Mouse (Mus musculus) mesoderm, embryonic 11.5 days (tissue): ENCODE results near the gene Cetn4.

Source experiments
- DNase-seq: peaks from one replicate; pipeline ENCODE4 v3.0.0-alpha.2; 2012; ENCODE audit warnings: low read depth, low spot score

Gene Cetn4

GRCm38 (mm10) chr3:37302685-37303084 is 9.8 kb downstream of the Cetn4 start:
- DNase-seq, result peak; percentile 65

- no peak for DNase-seq
Measured at GRCm38 (mm10) chr3:37299470-37299869, 13.0 kb downstream of the Cetn4 start.

- DNase-seq, result no peak
Measured at GRCm38 (mm10) chr3:37292654-37293053, 19.9 kb downstream of the Cetn4 start.

GRCm38 (mm10) chr3:37291929-37292328 is 20.6 kb downstream of the Cetn4 start:
- DNase-seq, result no peak

GRCm38 (mm10) chr3:37290881-37291541 is 21.5 kb downstream of the Cetn4 start:
- no peak for DNase-seq

GRCm38 (mm10) chr3:37289237-37289636 is 23.3 kb downstream of the Cetn4 start:
- DNase-seq, result no peak

GRCm38 (mm10) chr3:37283234-37283633 is 29.3 kb downstream of the Cetn4 start:
- DNase-seq, result no peak

GRCm38 (mm10) chr3:37282299-37282922 is 30.1 kb downstream of the Cetn4 start:
- DNase-seq, result no peak

GRCm38 (mm10) chr3:37280871-37281270 is 31.6 kb downstream of the Cetn4 start:
- no peak for DNase-seq

GRCm38 (mm10) chr3:37280221-37280620 is 32.3 kb downstream of the Cetn4 start:
- DNase-seq, result no peak

- DNase-seq, result no peak
Measured at GRCm38 (mm10) chr3:37274661-37275060, 37.8 kb downstream of the Cetn4 start.

- no peak for DNase-seq
Measured at GRCm38 (mm10) chr3:37273092-37273491, 39.4 kb downstream of the Cetn4 start.

GRCm38 (mm10) chr3:37271209-37271608 is 41.3 kb downstream of the Cetn4 start:
- DNase-seq, result peak; percentile 47

GRCm38 (mm10) chr3:37269926-37270325 is 42.6 kb downstream of the Cetn4 start:
- no peak for DNase-seq

- DNase-seq, result no peak
Measured at GRCm38 (mm10) chr3:37268338-37268737, 44.2 kb downstream of the Cetn4 start.

GRCm38 (mm10) chr3:37259331-37259999 is 53.0 kb downstream of the Cetn4 start:
- no peak for DNase-seq

GRCm38 (mm10) chr3:37257776-37258175 is 54.7 kb downstream of the Cetn4 start:
- no peak for DNase-seq
